Mouse (Mus musculus) layer of hippocampus, adult 2 months (tissue): ENCODE results near the gene Slc35a3. TPM values are rescaled to one million over a fixed set of nuclear protein-coding genes. Genes with fewer than 3 reads are reported as not detected.

Experiments
- DNase-seq, 2 experiments: peaks; one replicate each; pipeline ENCODE4 v3.0.0; 2022; ENCODE audit warnings: low spot score in 2 of 2
- H3K27ac ChIP-seq: fragments of 200-600 bp; 2 replicates; pipeline ENCODE4 v1.8.1; 2022
- H3K4me3 ChIP-seq: fragments of 200-600 bp; 2 replicates; pipeline ENCODE4 v1.8.1; 2022; ENCODE audit warnings: mild to moderate bottlenecking
- CTCF ChIP-seq: fragments of 200-600 bp; conservative IDR thresholded peaks from 2 replicates; pipeline ENCODE4 v1.8.1; 2022; ENCODE audit warnings: antibody characterized with exemption, mild to moderate bottlenecking, moderate library complexity
- total RNA-seq, 2 experiments: library from RNA; stranded (reverse); gene quantifications; 2 replicates each; pipeline ENCODE4 v1.2.3; 2021

The Slc35a3 gene
- total RNA-seq, 2 experiments from 2014 or later = 15.8 to 18.3 TPM

GRCm38 (mm10) chr3:116642373-116642772, 70.3 kb downstream of the Slc35a3 start:
- no peak overlapping the region for H3K27ac ChIP-seq
- no peak for DNase-seq
- TF ChIP-seq CTCF = no peak
- H3K4me3 ChIP-seq = no peak overlapping the region

GRCm38 (mm10) chr3:116641811-116642371, 70.7 kb downstream of the Slc35a3 start:
- TF ChIP-seq CTCF = no peak
- DNase-seq = no peak
- Histone ChIP-seq H3K4me3 (no peak overlapping the region), H3K27ac (no peak overlapping the region)

GRCm38 (mm10) chr3:116640024-116640423, 72.6 kb downstream of the Slc35a3 start:
- Histone ChIP-seq H3K4me3 (no peak overlapping the region), H3K27ac (no peak overlapping the region)
- TF ChIP-seq CTCF = no peak
- no peak for DNase-seq

GRCm38 (mm10) chr3:116638572-116638971, 74.1 kb downstream of the Slc35a3 start:
- no peak overlapping the region for H3K4me3 ChIP-seq
- no peak for TF ChIP-seq CTCF
- DNase-seq = no peak
- H3K27ac ChIP-seq = peak overlapping the region; percentile 40; the same call in 1 of the 2 replicates

GRCm38 (mm10) chr3:116637693-116638476, 74.7 kb downstream of the Slc35a3 start:
- peak overlapping the region; percentile 40; the same call in 1 of the 2 replicates for H3K27ac ChIP-seq

GRCm38 (mm10) chr3:116635799-116636198, 76.8 kb downstream of the Slc35a3 start:
- Histone ChIP-seq H3K4me3 (no peak overlapping the region), H3K27ac (peak overlapping the region; percentile 81)
- no peak for DNase-seq
- no peak for TF ChIP-seq CTCF

More at GRCm38 (mm10) chr3:116637693-116638476, 74.7 kb downstream of the Slc35a3 start:
- no peak for DNase-seq
- H3K4me3 ChIP-seq = no peak overlapping the region
- TF ChIP-seq CTCF = no peak

GRCm38 (mm10) chr3:116634853-116635252, 77.8 kb downstream of the Slc35a3 start:
- DNase-seq = no peak
- no peak for TF ChIP-seq CTCF
- H3K4me3 ChIP-seq = no peak overlapping the region
- H3K27ac ChIP-seq = peak overlapping the region; percentile 81

GRCm38 (mm10) chr3:116634091-116634490, 78.5 kb downstream of the Slc35a3 start:
- Histone ChIP-seq H3K27ac (0 out of 2 replicates have a peak overlapping the region, but pooled peaks have one; percentile 81), H3K4me3 (no peak overlapping the region)
- no peak for DNase-seq
- no peak for TF ChIP-seq CTCF

- TF ChIP-seq CTCF = no peak
- H3K4me3 ChIP-seq = no peak overlapping the region
- H3K27ac ChIP-seq = no peak overlapping the region
- DNase-seq = no peak
Observed at GRCm38 (mm10) chr3:116632971-116633370, 79.7 kb downstream of the Slc35a3 start.

GRCm38 (mm10) chr3:116631459-116631858, 81.2 kb downstream of the Slc35a3 start:
- 0 out of 2 replicates have a peak overlapping the region, but pooled peaks have one; percentile 28 for H3K27ac ChIP-seq
- H3K4me3 ChIP-seq = no peak overlapping the region
- TF ChIP-seq CTCF = no peak

GRCm38 (mm10) chr3:116622641-116623040, 90.0 kb downstream of the Slc35a3 start:
- no peak for TF ChIP-seq CTCF
- no peak for DNase-seq
- Histone ChIP-seq H3K4me3 (no peak overlapping the region), H3K27ac (no peak overlapping the region)

More at GRCm38 (mm10) chr3:116631459-116631858, 81.2 kb downstream of the Slc35a3 start:
- no peak for DNase-seq

- DNase-seq = no peak
- no peak for TF ChIP-seq CTCF
- H3K4me3 ChIP-seq = no peak overlapping the region
- peak overlapping the region; percentile 21; the same call in 1 of the 2 replicates for H3K27ac ChIP-seq
Observed at GRCm38 (mm10) chr3:116620636-116621370, 91.8 kb downstream of the Slc35a3 start.

Other genes with a start within 250 kb of the Slc35a3 start
- gene Rtca, start 204.6 kb downstream of the Slc35a3 start, total RNA-seq = 10 to 100 TPM; 59.4 to 64.5 TPM
- 10 to 100 TPM; 18.9 to 24.0 TPM for gene Dbt, start 199.8 kb downstream of the Slc35a3 start, total RNA-seq
- under 1 TPM in 1 of 2 experiments, not detected in 1; 0.12 TPM for gene Lrrc39, start 149.9 kb downstream of the Slc35a3 start, total RNA-seq
- gene Sass6, start 117.8 kb downstream of the Slc35a3 start, total RNA-seq = 1 to 10 TPM; 7.4 to 9.4 TPM
- 10 to 100 TPM; 17.9 to 24.4 TPM for gene Trmt13, start 98.2 kb downstream of the Slc35a3 start, total RNA-seq
- gene Mfsd14a, start 50.2 kb downstream of the Slc35a3 start, total RNA-seq = 10 to 100 TPM; 54.4 to 57.7 TPM
- gene Gm43191, start 31.6 kb downstream of the Slc35a3 start, total RNA-seq = not detected
- 10 to 100 TPM; 26.1 to 27.2 TPM for gene Agl, start 95.3 kb upstream of the Slc35a3 start, total RNA-seq
- 1 to 10 TPM; 1.3 to 1.5 TPM for gene Frrs1, start 146.6 kb upstream of the Slc35a3 start, total RNA-seq